Mouse (Mus musculus): ENCODE measurements at regions not wholly inside any gene's neighbourhood (a gene's known extent, or its start where the extent isn't known, plus 50 kb on each side); places are given as distances from the start of the nearest gene placed in this dataset.
"Not testable (repeated sequence)": the region's sequence is repeated elsewhere in the genome, so short reads cannot be mapped to it uniquely, and the experiment has no call there.

- Histone ChIP-seq H3K27ac (no peak overlapping the region), H3K27me3 (no peaks in the 10 kb centered on the region), H3K4me3 (no peak overlapping the region), H3K36me3 (no peaks in the 10 kb centered on the region), H3K4me1 (no peaks in the 10 kb centered on the region), H3K9me3 (no peaks in the 10 kb centered on the region), H3K9ac (no peak overlapping the region), H3K4me2 (replicated peaks) (no peak overlapping the region)
- ATAC-seq (ENCODE audit: insufficient number of reproducible peaks, insufficient read depth, low FRiP score, low TSS enrichment) = no peak
- 74% methylated on average over 5 of the region's 5 CpGs for WGBS
Measured at GRCm38 (mm10) chr13:113477901-113478510, 140.4 kb downstream of the Snx18 start.

- Histone ChIP-seq H3K4me3 (no peak overlapping the region), H3K9ac (no peak overlapping the region), H3K4me2 (replicated peaks) (no peak overlapping the region), H3K9me3 (no peaks in the 10 kb centered on the region), H3K4me1 (no peaks in the 10 kb centered on the region), H3K27ac (no peak overlapping the region), H3K36me3 (no peaks in the 10 kb centered on the region), H3K27me3 (no peaks in the 10 kb centered on the region)
- WGBS = 69% methylated on average over 7 of the region's 7 CpGs
- ATAC-seq (ENCODE audit: insufficient number of reproducible peaks, insufficient read depth, low FRiP score, low TSS enrichment) = no peak
Measured at GRCm38 (mm10) chr13:113470822-113471557, 147.4 kb downstream of the Snx18 start.

GRCm38 (mm10) chr13:113464190-113465064, 153.9 kb downstream of the Snx18 start:
- H3K27me3 ChIP-seq = no peaks in the 10 kb centered on the region
- H3K4me1 ChIP-seq = no peaks in the 10 kb centered on the region
- no peak for ATAC-seq (ENCODE audit: insufficient number of reproducible peaks, insufficient read depth, low FRiP score, low TSS enrichment)
- no peak overlapping the region for H3K4me2 ChIP-seq (replicated peaks)
- H3K4me3 ChIP-seq = no peak overlapping the region
- WGBS = 78% methylated on average over 10 of the region's 10 CpGs
- H3K27ac ChIP-seq = no peak overlapping the region
- H3K9ac ChIP-seq = no peak overlapping the region
- H3K36me3 ChIP-seq = no peaks in the 10 kb centered on the region
- no peaks in the 10 kb centered on the region for H3K9me3 ChIP-seq

- no peaks in the 10 kb centered on the region for H3K36me3 ChIP-seq
- no peak for ATAC-seq (ENCODE audit: insufficient number of reproducible peaks, insufficient read depth, low FRiP score, low TSS enrichment)
- H3K4me3 ChIP-seq = no peak overlapping the region
- H3K27ac ChIP-seq = no peak overlapping the region
- H3K4me1 ChIP-seq = no peaks in the 10 kb centered on the region
- 81% methylated on average over 4 of the region's 4 CpGs for WGBS
- H3K9ac ChIP-seq = no peak overlapping the region
- H3K9me3 ChIP-seq = no peaks in the 10 kb centered on the region
- H3K27me3 ChIP-seq = no peaks in the 10 kb centered on the region
- H3K4me2 ChIP-seq (replicated peaks) = no peak overlapping the region
Measured at GRCm38 (mm10) chr13:113463420-113463819, 154.9 kb downstream of the Snx18 start.

GRCm38 (mm10) chr13:113454490-113455295, 161.7 kb downstream of the BC067074 start:
- WGBS = 68% methylated on average over 11 of the region's 11 CpGs
- H3K9ac ChIP-seq = no peak overlapping the region
- no peaks in the 10 kb centered on the region for H3K4me1 ChIP-seq
- no peaks in the 10 kb centered on the region for H3K9me3 ChIP-seq
- no peaks in the 10 kb centered on the region for H3K36me3 ChIP-seq
- H3K27ac ChIP-seq = no peak overlapping the region
- H3K4me2 ChIP-seq (replicated peaks) = no peak overlapping the region
- no peak for ATAC-seq (ENCODE audit: insufficient number of reproducible peaks, insufficient read depth, low FRiP score, low TSS enrichment)
- no peaks in the 10 kb centered on the region for H3K27me3 ChIP-seq
- H3K4me3 ChIP-seq = no peak overlapping the region

GRCm38 (mm10) chr13:113448378-113448777, 155.4 kb downstream of the BC067074 start:
- no peak for ATAC-seq (ENCODE audit: insufficient number of reproducible peaks, insufficient read depth, low FRiP score, low TSS enrichment)
- no peak overlapping the region for H3K4me2 ChIP-seq (replicated peaks)
- no peak overlapping the region for H3K27ac ChIP-seq
- no peaks in the 10 kb centered on the region for H3K9me3 ChIP-seq
- no peaks in the 10 kb centered on the region for H3K36me3 ChIP-seq
- H3K4me1 ChIP-seq = no peaks in the 10 kb centered on the region
- 96% methylated on average over 1 of the region's 1 CpGs for WGBS
- H3K4me3 ChIP-seq = no peak overlapping the region
- H3K9ac ChIP-seq = no peak overlapping the region
- H3K27me3 ChIP-seq = no peaks in the 10 kb centered on the region

- Histone ChIP-seq H3K9ac (no peak overlapping the region), H3K4me2 (replicated peaks) (no peak overlapping the region), H3K36me3 (no peaks in the 10 kb centered on the region), H3K27ac (no peak overlapping the region), H3K4me1 (no peaks in the 10 kb centered on the region), H3K4me3 (no peak overlapping the region), H3K9me3 (no peaks in the 10 kb centered on the region), H3K27me3 (no peaks in the 10 kb centered on the region)
- 62% methylated on average over 5 of the region's 5 CpGs for WGBS
- ATAC-seq (ENCODE audit: insufficient number of reproducible peaks, insufficient read depth, low FRiP score, low TSS enrichment) = no peak
Measured at GRCm38 (mm10) chr13:113446226-113446625, 153.3 kb downstream of the BC067074 start.

- not testable (repeated sequence) for ATAC-seq (ENCODE audit: insufficient number of reproducible peaks, insufficient read depth, low FRiP score, low TSS enrichment); H3K27me3 ChIP-seq; H3K4me2 ChIP-seq (replicated peaks); H3K9ac ChIP-seq; H3K27ac ChIP-seq; H3K4me3 ChIP-seq; H3K9me3 ChIP-seq; H3K36me3 ChIP-seq; H3K4me1 ChIP-seq
- WGBS = 88% methylated on average over 2 of the region's 2 CpGs
Measured at GRCm38 (mm10) chr13:113444481-113444880, 151.5 kb downstream of the BC067074 start.

- no peak overlapping the region for H3K4me2 ChIP-seq (replicated peaks)
- H3K4me1 ChIP-seq = no peaks in the 10 kb centered on the region
- H3K36me3 ChIP-seq = no peaks in the 10 kb centered on the region
- H3K4me3 ChIP-seq = no peak overlapping the region
- no peak overlapping the region for H3K27ac ChIP-seq
- H3K27me3 ChIP-seq = no peaks in the 10 kb centered on the region
- no peaks in the 10 kb centered on the region for H3K9me3 ChIP-seq
- WGBS = 87% methylated on average over 8 of the region's 8 CpGs
- no peak overlapping the region for H3K9ac ChIP-seq
- ATAC-seq (ENCODE audit: insufficient number of reproducible peaks, insufficient read depth, low FRiP score, low TSS enrichment) = no peak
Measured at GRCm38 (mm10) chr13:113443078-113443477, 150.1 kb downstream of the BC067074 start.

GRCm38 (mm10) chr13:113442169-113442568, 149.2 kb downstream of the BC067074 start:
- WGBS = 48% methylated on average over 9 of the region's 9 CpGs
- H3K27ac ChIP-seq = no peak overlapping the region
- no peak overlapping the region for H3K4me2 ChIP-seq (replicated peaks)
- H3K9ac ChIP-seq = no peak overlapping the region
- H3K4me1 ChIP-seq = no peaks in the 10 kb centered on the region
- H3K27me3 ChIP-seq = no peaks in the 10 kb centered on the region
- no peak for ATAC-seq (ENCODE audit: insufficient number of reproducible peaks, insufficient read depth, low FRiP score, low TSS enrichment)
- no peaks in the 10 kb centered on the region for H3K9me3 ChIP-seq
- no peak overlapping the region for H3K4me3 ChIP-seq
- H3K36me3 ChIP-seq = no peaks in the 10 kb centered on the region

- no peak overlapping the region for H3K4me3 ChIP-seq
- no peak overlapping the region for H3K9ac ChIP-seq
- H3K4me1 ChIP-seq = no peaks in the 10 kb centered on the region
- H3K27ac ChIP-seq = no peak overlapping the region
- H3K9me3 ChIP-seq = no peaks in the 10 kb centered on the region
- no peaks in the 10 kb centered on the region for H3K36me3 ChIP-seq
- no peak overlapping the region for H3K4me2 ChIP-seq (replicated peaks)
- no peak for ATAC-seq (ENCODE audit: insufficient number of reproducible peaks, insufficient read depth, low FRiP score, low TSS enrichment)
- H3K27me3 ChIP-seq = no peaks in the 10 kb centered on the region
- 83% methylated on average over 5 of the region's 5 CpGs for WGBS
Measured at GRCm38 (mm10) chr13:113440137-113440536, 147.2 kb downstream of the BC067074 start.

Measured in embryonic facial prominence, embryonic 12.5 days (tissue).